Mouse (Mus musculus) erythroid progenitor cell, adult 5-6 weeks (primary cell): ENCODE data around the gene Hoxa4. TPM values are rescaled to one million over a fixed set of nuclear protein-coding genes. Genes with fewer than 3 reads are reported as not detected.

Experiments used
- ATAC-seq: replicated peaks from 2 replicates; pipeline ENCODE4 v1.8.0; 2016; ENCODE audit warnings: moderate number of reproducible peaks, mild to moderate bottlenecking, moderate TSS enrichment, inconsistent platforms; ENCODE audit not compliant: poor library complexity, low FRiP score, severe bottlenecking
- total RNA-seq, 2 experiments: library from RNA; stranded (forward) in 1 of 2; stranded (reverse) in 1 of 2; fragments of 150-400 nt in 1 of 2; fragments of 186-747, 209-891 nt in 1 of 2; gene quantifications; 2 replicates each; pipeline versions ENCODE4 v1.2.3 to v1.2.4; 2015 to 2017; ENCODE audit warnings: low replicate concordance in 2 of 2

Gene Hoxa4
- total RNA-seq, 2 experiments from 2014 or later: not detected

- no peak for ATAC-seq
Observed at GRCm38 (mm10) chr6:52159164-52159761, 32.3 kb downstream of the Hoxa4 start.

- ATAC-seq: no peak
Observed at GRCm38 (mm10) chr6:52158276-52159051, 33.1 kb downstream of the Hoxa4 start, which contains the start of gene Hoxa1. Hoxa1 (minus strand) TSS chr6:52158317.

- ATAC-seq: no peak
Observed at GRCm38 (mm10) chr6:52157466-52158275, 33.9 kb downstream of the Hoxa4 start.

GRCm38 (mm10) chr6:52156551-52157200, 34.9 kb downstream of the Hoxa4 start:
- ATAC-seq: no peak

- no peak for ATAC-seq
Observed at GRCm38 (mm10) chr6:52155471-52155870, 36.1 kb downstream of the Hoxa4 start.

- no peak for ATAC-seq
Observed at GRCm38 (mm10) chr6:52154044-52154443, 37.5 kb downstream of the Hoxa4 start.

- ATAC-seq: no peak
Observed at GRCm38 (mm10) chr6:52153270-52153669, 38.3 kb downstream of the Hoxa4 start.

GRCm38 (mm10) chr6:52152226-52153193, 39.0 kb downstream of the Hoxa4 start:
- no peak for ATAC-seq

- ATAC-seq: no peak
Observed at GRCm38 (mm10) chr6:52151571-52151970, 40.0 kb downstream of the Hoxa4 start.

GRCm38 (mm10) chr6:52150401-52150966, 41.1 kb downstream of the Hoxa4 start:
- no peak for ATAC-seq

Other genes with a start within 250 kb of the Hoxa4 start
- 18.0 and 55.8 TPM in 2 replicates for gene Skap2, start 179.2 kb downstream of the Hoxa4 start, total RNA-seq (2015; ENCODE audit: low replicate concordance)
- 19.4 and 47.4 TPM in 2 replicates for gene Skap2, start 179.2 kb downstream of the Hoxa4 start, total RNA-seq (2017; ENCODE audit: low replicate concordance)
- not detected in 2 replicates for gene Hoxa1, start 33.4 kb downstream of the Hoxa4 start, total RNA-seq (2015; ENCODE audit: low replicate concordance)
- gene Hoxa1, start 33.4 kb downstream of the Hoxa4 start, total RNA-seq (2017; ENCODE audit: low replicate concordance): not detected in 2 replicates
- gene Hoxa2, start 26.9 kb downstream of the Hoxa4 start, total RNA-seq (2015; ENCODE audit: low replicate concordance): not detected in 2 replicates
- not detected in 2 replicates for gene Hoxa2, start 26.9 kb downstream of the Hoxa4 start, total RNA-seq (2017; ENCODE audit: low replicate concordance)
- gene 5730596B20Rik, start 14.3 kb downstream of the Hoxa4 start, total RNA-seq (2015; ENCODE audit: low replicate concordance): not detected in 2 replicates
- gene 5730596B20Rik, start 14.3 kb downstream of the Hoxa4 start, total RNA-seq (2017; ENCODE audit: low replicate concordance): not detected in 2 replicates
- not detected in 2 replicates for gene Hoxa5, start 12.8 kb upstream of the Hoxa4 start, total RNA-seq (2015; ENCODE audit: low replicate concordance)
- not detected in 2 replicates for gene Hoxa5, start 12.8 kb upstream of the Hoxa4 start, total RNA-seq (2017; ENCODE audit: low replicate concordance)
- gene Hoxa6, start 17.0 kb upstream of the Hoxa4 start, total RNA-seq (2015; ENCODE audit: low replicate concordance): not detected in 2 replicates
- not detected in 2 replicates for gene Hoxa6, start 17.0 kb upstream of the Hoxa4 start, total RNA-seq (2017; ENCODE audit: low replicate concordance)
- not detected in 2 replicates for gene Hoxa3, start 21.6 kb upstream of the Hoxa4 start, total RNA-seq (2015; ENCODE audit: low replicate concordance)
- gene Hoxa3, start 21.6 kb upstream of the Hoxa4 start, total RNA-seq (2017; ENCODE audit: low replicate concordance): 0.45 TPM in 1 of 2 replicates, not detected in the other
- gene Gm28308, start 21.6 kb upstream of the Hoxa4 start, total RNA-seq (2015; ENCODE audit: low replicate concordance): not detected in 2 replicates
- not detected in 2 replicates for gene Gm28308, start 21.6 kb upstream of the Hoxa4 start, total RNA-seq (2017; ENCODE audit: low replicate concordance)
- 1.1 and 8.4 TPM in 2 replicates for gene Hoxa7, start 30.1 kb upstream of the Hoxa4 start, total RNA-seq (2015; ENCODE audit: low replicate concordance)
- gene Hoxa7, start 30.1 kb upstream of the Hoxa4 start, total RNA-seq (2017; ENCODE audit: low replicate concordance): 1.3 and 3.8 TPM in 2 replicates
- 0.36 and 0.84 TPM in 2 replicates for gene Hoxa9, start 39.3 kb upstream of the Hoxa4 start, total RNA-seq (2015; ENCODE audit: low replicate concordance)
- gene Hoxa9, start 39.3 kb upstream of the Hoxa4 start, total RNA-seq (2017; ENCODE audit: low replicate concordance): 4.5 TPM in 1 of 2 replicates, not detected in the other
- not detected in 2 replicates for gene Hoxa10, start 49.1 kb upstream of the Hoxa4 start, total RNA-seq (2015; ENCODE audit: low replicate concordance)
- 0.15 TPM in 1 of 2 replicates, not detected in the other for gene Hoxa10, start 49.1 kb upstream of the Hoxa4 start, total RNA-seq (2017; ENCODE audit: low replicate concordance)
- not detected in 2 replicates for gene Hoxa11, start 54.1 kb upstream of the Hoxa4 start, total RNA-seq (2015; ENCODE audit: low replicate concordance)
- not detected in 2 replicates for gene Hoxa11, start 54.1 kb upstream of the Hoxa4 start, total RNA-seq (2017; ENCODE audit: low replicate concordance)
- not detected in 2 replicates for gene Hoxa13, start 69.1 kb upstream of the Hoxa4 start, total RNA-seq (2015; ENCODE audit: low replicate concordance)
- gene Hoxa13, start 69.1 kb upstream of the Hoxa4 start, total RNA-seq (2017; ENCODE audit: low replicate concordance): not detected in 2 replicates
- gene Evx1, start 121.7 kb upstream of the Hoxa4 start, total RNA-seq (2015; ENCODE audit: low replicate concordance): not detected in 2 replicates
- not detected in 2 replicates for gene Evx1, start 121.7 kb upstream of the Hoxa4 start, total RNA-seq (2017; ENCODE audit: low replicate concordance)